Mouse (Mus musculus) fibroblast of lung, adult 2 months (primary cell): ENCODE data around the gene A630095N17Rik.

ENCODE experiments used
- DNase-seq: peaks from one replicate; pipeline ENCODE4 v3.0.0-alpha.2; 2011; ENCODE audit warnings: low read depth

Gene A630095N17Rik

DNA sequence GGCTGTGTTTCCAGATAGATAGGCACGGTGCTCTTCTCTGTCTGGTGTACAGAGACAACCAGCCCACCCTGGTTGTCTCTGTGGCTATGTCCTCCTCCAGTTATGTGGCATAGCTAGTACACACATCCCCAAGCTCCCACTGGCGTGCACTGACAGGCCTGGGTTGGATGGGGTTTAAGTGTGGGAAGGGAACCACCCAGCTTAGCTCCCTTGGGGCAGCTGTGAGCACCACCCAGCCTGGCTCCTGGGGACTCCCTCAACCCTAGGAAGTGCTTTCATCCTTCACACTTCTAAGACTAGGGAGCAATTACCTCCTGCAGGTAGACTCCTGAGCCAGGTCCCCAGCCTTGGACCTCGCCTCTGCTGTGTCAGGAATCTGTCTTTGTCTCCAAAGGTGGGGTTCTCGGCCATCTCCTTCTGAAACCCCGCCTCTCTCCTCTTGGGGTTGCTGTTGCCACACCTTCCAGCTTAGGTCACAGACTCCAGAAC lies at the start of gene A630095N17Rik:
A630095N17Rik (minus strand) TSS at position 439 of the 489 bp plus-strand sequence.
- no peak for DNase-seq

GRCm38 (mm10) chr1:75278228-75278627 lies 46.3 kb upstream of the A630095N17Rik start, which contains the start of gene Resp18:
TSS of gene Resp18 (minus strand) at chr1:75278415.
- no peak for DNase-seq

DNA sequence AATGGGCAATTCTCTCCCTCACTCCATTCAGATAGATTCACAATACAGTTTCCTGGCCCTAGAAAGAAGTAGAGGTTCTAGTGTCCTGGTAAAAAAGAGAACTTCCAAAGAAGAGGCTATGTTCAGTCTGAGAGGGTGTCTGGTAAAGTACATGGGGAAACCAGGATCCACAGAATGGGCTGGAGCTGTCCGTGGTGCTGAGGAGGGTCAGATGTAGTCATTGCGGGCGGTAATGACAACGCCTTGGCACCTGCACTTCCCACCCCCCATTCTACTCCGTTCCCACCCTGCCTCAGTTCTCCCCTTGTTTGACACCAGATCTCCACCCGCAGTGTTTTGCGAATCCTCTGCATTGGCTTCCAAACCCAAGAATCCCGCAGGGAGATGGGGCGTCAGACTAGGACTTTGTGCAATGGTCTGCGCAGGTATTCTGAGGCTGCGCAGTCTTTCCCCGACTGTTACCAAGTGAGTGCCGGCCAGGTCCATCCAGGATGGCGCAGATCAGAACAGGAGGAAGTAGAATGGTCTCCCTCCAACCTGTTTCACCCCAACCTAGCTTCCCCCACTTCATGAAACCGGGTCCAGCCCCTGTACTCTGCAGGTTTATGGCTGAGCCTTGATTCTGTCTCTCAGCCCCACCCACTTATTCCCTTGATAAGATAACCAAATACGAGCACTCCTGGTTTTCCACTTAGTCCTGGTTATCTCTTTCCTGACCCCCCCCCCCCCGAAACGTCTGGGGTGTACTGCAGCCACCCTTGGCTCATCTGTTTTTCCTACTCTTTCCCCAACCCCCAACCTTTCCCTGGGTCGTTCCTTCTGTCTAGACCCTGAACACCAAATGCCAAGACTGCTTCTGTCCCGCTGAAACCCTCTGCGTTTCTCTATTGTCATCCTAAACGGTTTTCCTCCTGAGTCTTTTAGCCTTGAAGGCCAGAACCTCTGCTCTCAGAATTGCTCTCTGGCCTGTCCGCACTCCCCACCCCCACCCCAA lies 45.6 kb upstream of the A630095N17Rik start:
- no peak for DNase-seq

- DNase-seq, result no peak
Measured at GRCm38 (mm10) chr1:75264091-75264880, 32.4 kb upstream of the A630095N17Rik start, which contains the start of gene Ptprn. TSS of gene Ptprn (minus strand) at chr1:75264502.

DNA sequence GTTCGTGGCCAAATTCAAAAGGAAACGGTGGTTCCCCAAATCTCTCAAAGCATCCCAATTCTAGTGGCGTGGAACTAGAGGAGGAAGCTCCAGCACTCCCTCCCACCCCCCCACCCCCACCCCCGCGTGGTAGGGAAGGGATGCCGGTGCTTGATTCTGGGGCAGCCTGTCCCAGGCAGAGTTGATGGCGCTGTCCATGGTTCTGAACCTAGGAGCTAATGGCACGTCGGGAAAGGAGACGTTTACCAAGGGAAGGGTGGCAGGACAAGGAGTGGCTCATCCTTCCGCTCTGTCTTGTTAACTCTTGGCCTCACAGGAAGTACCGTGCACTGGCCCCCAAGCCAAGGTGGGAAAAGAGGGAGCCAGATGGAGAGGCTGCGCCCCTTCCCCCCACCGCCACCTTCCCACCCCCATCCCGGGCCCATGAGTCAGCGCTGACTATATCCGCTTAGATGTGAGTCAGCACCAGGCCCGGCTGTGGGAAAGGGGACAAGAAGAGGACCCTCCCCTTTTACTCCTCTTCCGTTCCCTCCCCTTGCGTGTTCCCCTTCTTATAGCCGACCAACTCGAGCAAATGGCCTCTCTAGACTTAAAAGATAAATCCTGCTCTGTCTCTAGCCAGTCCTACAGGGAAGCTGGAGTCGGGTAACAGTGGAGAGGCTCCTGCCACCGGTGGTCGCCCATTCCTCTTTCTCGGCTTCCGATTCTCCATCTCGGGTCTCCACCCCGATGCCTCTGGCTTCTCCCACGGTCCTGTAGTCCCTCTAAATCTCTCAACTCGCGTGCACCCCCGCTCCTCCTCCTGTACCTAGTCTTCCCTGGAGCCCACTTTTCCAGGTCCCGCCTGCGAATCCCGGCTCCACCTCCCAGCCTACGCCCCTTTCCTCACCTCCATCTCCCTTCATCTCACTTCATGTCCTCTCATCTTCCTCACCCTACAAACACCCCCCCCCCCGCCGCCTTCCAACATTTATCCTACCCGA lies 31.4 kb upstream of the A630095N17Rik start:
- DNase-seq, result no peak

- no peak for DNase-seq
Measured at GRCm38 (mm10) chr1:75261278-75261677, 29.4 kb upstream of the A630095N17Rik start.

GRCm38 (mm10) chr1:75255516-75256046 lies 23.7 kb upstream of the A630095N17Rik start:
- DNase-seq, result no peak

DNA sequence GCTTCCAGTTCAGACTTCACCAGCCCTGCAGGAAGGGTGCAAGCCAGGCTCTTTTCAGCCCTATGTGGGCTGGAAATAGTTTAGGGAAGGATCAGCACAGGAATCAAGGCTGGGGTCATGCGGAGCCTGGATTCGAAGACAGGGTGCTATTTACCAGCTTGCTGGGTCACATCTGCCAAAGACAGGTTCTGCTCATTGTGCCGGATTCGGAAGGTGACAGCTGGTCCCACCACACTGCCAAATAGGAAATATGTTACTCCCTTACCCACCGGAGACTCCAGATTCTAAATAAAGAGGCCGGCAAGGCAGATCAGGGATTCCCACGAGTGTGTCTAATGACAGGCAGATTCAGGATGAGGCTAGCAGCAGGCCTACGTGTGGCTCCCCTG lies 22.7 kb upstream of the A630095N17Rik start:
- no peak for DNase-seq

GRCm38 (mm10) chr1:75253849-75254624 lies 22.1 kb upstream of the A630095N17Rik start:
- DNase-seq, result no peak

GRCm38 (mm10) chr1:75253029-75253428 lies 21.1 kb upstream of the A630095N17Rik start:
- DNase-seq, result no peak

DNA sequence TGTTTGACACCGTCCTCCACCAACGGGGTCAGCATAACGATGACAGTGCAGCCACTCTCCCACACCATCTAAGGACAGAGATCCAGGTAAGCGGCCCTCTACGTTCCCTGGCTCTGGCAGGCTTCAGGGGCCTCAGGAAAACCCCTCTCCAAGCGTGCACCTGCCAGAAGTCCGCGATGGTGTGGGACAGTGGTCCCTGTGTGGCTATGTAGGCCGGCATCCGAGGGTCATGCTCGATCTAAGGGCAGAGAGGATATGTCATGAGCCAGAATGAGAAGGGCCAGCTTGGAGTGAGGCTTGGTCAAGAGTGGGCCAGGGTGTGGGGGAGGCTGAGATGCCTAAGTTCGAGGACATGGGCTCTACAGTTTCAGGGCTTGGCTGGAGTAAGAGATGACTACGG lies 20.4 kb upstream of the A630095N17Rik start:
- DNase-seq, result no peak

DNA sequence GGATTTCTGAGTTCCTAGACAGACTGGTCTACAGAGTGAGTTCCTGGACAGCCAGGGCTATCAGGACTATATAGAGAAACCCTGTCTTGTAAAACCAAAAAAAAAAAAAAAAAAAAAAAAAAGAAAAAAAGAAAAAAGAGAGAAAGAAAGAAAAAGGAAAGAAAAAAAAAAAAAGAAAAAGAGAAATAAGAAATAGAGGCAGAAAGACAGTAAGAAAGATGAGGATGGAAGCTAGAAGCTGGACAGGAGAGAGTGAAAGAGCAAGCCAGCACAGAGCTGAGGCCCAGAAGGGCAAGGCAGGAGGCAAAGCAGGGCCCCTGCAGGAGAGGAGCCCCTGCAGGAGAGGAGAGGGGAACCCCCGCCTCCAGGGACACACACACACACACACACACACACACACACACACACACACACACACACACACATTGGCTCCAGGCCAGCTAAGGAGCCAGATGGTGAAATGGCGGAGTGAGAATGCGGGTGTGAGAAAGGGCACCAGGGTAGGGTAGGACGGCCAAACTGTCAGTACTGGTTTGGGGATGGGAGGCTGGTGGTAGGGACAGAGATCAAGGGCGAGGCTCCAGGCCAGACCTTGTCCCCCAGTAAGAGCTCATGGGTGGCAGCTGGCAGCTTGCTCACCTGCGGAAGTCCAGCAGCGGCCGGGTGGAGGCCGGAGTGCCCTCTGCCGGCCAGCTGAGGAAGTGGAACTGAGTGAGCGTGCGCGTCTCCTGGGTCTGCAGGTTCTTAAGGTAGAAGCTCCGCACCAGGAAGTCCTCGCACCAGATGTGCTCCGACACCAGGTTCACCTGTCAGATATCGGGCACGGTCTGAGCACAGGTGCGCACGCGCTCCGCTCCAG lies 19.4 kb upstream of the A630095N17Rik start:
- no peak for DNase-seq

GRCm38 (mm10) chr1:75250498-75250897 lies 18.6 kb upstream of the A630095N17Rik start:
- DNase-seq, result no peak

GRCm38 (mm10) chr1:75248041-75248772 lies 16.3 kb upstream of the A630095N17Rik start:
- DNase-seq, result no peak

DNA sequence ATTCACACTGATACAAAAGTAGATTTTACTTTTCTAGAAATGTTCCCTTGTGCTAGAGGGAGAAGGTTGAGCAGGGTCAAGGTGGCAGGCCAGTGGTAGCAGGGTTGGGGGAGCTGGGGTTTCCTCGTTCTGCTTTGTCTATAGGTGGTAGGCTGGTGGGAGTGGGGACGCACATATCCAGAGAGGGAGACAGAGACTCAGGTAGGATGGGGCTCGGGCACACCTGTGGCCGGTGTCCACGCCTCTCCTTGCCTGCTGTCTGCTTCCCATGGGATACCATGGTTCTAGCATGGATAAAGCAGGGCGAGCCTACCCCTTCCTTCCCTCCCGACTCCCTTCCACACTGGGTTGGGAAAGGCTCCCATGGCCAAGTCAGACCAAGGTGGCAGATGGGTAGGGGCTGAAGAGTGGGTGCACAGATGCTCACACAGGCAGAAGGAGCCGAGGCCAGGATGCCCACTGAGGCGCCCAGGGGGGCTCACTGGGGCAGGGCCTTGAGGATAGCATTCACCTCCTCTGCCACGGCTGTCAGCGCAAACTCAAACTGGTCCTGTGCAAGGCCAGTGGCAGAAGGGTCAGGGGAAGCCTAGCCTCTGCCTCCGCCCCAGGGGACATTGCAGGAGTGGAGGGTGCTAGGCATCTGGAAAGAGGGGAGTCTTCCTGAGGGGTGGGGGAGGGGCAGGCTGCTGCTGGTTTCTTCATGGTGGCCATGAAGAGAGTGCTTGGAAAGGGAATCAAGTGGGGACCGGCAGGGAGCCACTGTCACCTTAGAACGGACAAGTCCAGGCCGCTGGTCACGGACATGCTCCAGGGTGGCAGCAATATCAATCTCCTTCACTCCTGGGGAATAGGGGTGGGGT lies 15.4 kb upstream of the A630095N17Rik start:
- no peak for DNase-seq

DNA sequence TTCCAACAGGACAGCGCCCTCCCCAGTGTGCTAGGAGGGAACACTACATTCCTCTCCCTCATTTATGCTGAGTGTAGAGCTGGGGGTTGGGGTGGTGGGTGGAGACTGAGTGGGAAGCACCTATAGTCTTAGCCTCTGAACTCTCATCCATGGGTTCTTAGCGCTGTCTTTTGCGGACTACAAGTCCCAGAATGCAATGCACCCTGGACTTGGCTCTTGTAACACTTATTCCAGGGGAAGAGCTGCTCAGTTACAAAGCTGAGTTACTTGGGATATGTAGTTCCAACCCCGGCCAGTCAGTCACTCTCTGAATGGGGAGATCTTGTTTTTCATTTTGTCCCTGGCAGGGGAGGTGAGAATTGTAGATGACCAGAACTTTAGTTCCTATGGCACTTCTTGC lies 12.9 kb upstream of the A630095N17Rik start:
- no peak for DNase-seq

- DNase-seq, result no peak
Measured at GRCm38 (mm10) chr1:75244175-75244826, 12.4 kb upstream of the A630095N17Rik start.
